Mouse (Mus musculus) left cerebral cortex, adult 8-10 months (tissue): ENCODE measurements around the gene Ncdn. TPM values are rescaled to one million over a fixed set of nuclear protein-coding genes. Genes with fewer than 3 reads are reported as not detected.

Experiments
- DNase-seq, 2 experiments: peaks; one replicate each; pipeline ENCODE4 v3.0.0; 2022; ENCODE audit warnings: low spot score in 2 of 2
- total RNA-seq, 4 experiments: library from RNA; stranded (reverse); gene quantifications; 2 replicates each; pipeline ENCODE4 v1.2.4; 2022

Gene Ncdn
- total RNA-seq, 4 experiments from 2014 or later: 980 to 990 (median 985) TPM

- DNase-seq: no peak
Measured at GRCm38 (mm10) chr4:126732531-126733380, 20.5 kb downstream of the Ncdn start.

- DNase-seq: no peak
Measured at GRCm38 (mm10) chr4:126732111-126732510, 21.1 kb downstream of the Ncdn start.

- no peak for DNase-seq
Measured at GRCm38 (mm10) chr4:126707439-126707826, 45.8 kb downstream of the Ncdn start.

GRCm38 (mm10) chr4:126706630-126707438 lies 46.4 kb downstream of the Ncdn start:
- no peak for DNase-seq

- DNase-seq: no peak
Measured at GRCm38 (mm10) chr4:126696908-126697307, 56.3 kb downstream of the Ncdn start.

Other genes with a start within 250 kb of the Ncdn start
- gene Ago4, start 220.0 kb downstream of the Ncdn start, total RNA-seq: 1 to 10 TPM; 7.1 to 8.8 (median 7.7) TPM
- gene Clspn, start 196.5 kb downstream of the Ncdn start, total RNA-seq: 1 to 10 TPM; 2.3 to 3.3 (median 3.0) TPM
- gene 5730409E04Rik, start 143.6 kb downstream of the Ncdn start, total RNA-seq: 10 to 100 TPM; 75.6 to 81.7 (median 76.6) TPM
- gene Psmb2, start 75.8 kb downstream of the Ncdn start, total RNA-seq: 100 to 1,000 TPM in 3 of 4 experiments, 10 to 100 TPM in 1; 84.9 to 112 (median 104) TPM
- not detected for gene Tfap2e, start 17.2 kb downstream of the Ncdn start, total RNA-seq
- gene AU040320, start 106 bp upstream of the Ncdn start, total RNA-seq: 10 to 100 TPM; 62.6 to 66.9 (median 65.0) TPM
- 10 to 100 TPM; 52.1 to 61.7 (median 57.4) TPM for gene Zmym4, start 214.7 kb upstream of the Ncdn start, total RNA-seq